Mouse (Mus musculus) brain, embryonic 14.5 days (tissue): ENCODE data around the gene G430095P16Rik.

Experiments used
- CTCF ChIP-seq: fragments of 200-500 bp; IDR thresholded peaks from 2 replicates; pipeline ENCODE4 v1.5.1; 2012; ENCODE audit warnings: inconsistent platforms, mild to moderate bottlenecking, moderate library complexity, borderline replicate concordance; ENCODE audit not compliant: insufficient read depth, insufficient read length; ENCODE audit errors: extremely low read depth
- POLR2A ChIP-seq: fragments of 200-500 bp; IDR thresholded peaks from 2 replicates; pipeline ENCODE4 v1.6.1; 2012; ENCODE audit warnings: mild to moderate bottlenecking, inconsistent platforms, borderline replicate concordance; ENCODE audit not compliant: poor library complexity, insufficient read depth, insufficient read length, severe bottlenecking; ENCODE audit errors: extremely low read depth

DNA sequence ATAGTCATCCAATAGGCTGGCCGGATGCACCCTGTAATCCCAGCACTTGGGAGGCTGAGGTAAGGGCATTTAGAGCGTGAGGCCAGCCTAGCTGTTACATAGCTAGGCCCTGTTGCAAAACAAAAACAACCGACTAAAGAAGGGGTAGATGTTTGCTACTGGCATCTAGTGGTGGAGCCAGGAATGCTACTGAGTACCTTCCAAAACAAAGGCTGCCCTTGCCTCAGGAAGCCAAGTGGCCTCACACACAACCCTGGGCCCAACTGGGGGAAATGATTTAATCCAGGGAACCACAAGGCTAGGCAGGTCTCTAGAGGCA lies 3.1 kb downstream of the G430095P16Rik start:
- TF ChIP-seq POLR2A (no peak), CTCF (peak; percentile 42; the same call in 1 of the 2 replicates)
